Mouse (Mus musculus) liver, embryonic 14.5 days (tissue): ENCODE data around the gene Tprg.

ENCODE experiments used
- CTCF ChIP-seq: IDR thresholded peaks from 2 replicates; pipeline ENCODE4 v1.5.1; 2016; ENCODE audit warnings: antibody characterized with exemption, low read depth, control low read depth
- EP300 ChIP-seq: IDR thresholded peaks from 2 replicates; pipeline ENCODE4 v1.6.1; 2016; ENCODE audit warnings: antibody characterized with exemption, low read depth

GRCm38 (mm10) chr16:25464732-25465131, 178.1 kb downstream of the Tprg start:
- no peak for TF ChIP-seq CTCF
- no peak for TF ChIP-seq EP300
